Mouse (Mus musculus): Measurements from ENCODE around the gene Cdkn3.

DNA sequence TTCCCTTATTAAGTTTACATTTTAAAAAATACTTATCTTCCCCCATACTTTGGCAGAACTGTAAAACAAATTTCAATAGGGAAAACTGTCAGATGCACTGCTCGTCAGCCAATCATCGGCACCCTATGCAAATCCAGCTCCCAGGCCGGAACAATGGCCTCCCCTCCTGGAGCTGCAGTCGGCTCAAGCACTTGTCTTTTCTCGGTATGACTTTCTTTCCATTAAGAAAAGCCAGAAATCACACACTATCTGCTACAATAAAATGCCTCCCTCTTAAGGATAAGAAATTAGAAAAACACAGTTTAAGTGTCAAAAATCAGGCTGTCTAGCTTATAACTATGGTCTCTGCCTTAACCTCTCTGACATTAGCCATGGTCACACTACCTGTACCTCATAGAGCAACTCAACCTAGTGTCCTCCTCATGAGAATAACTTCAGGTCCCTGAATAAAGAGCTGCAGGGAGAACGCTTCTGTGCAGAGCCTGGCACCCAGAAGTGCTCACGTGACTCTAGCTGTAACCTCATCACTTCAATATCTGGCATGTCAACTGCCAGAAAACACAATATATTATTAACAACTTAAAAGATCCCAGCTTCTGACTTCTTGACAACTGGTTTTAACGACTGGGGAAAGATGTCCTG is 22.0 kb downstream of the Cdkn3 start:
- TF ChIP-seq CTCF (IDR thresholded peaks at IDR 0.05; ENCODE audit: control insufficient read depth, insufficient read depth, insufficient read length) (no peak), MYOG (IDR thresholded peaks at IDR 0.05; ENCODE audit: control insufficient read depth, extremely low read depth, insufficient read length) (no peak), MAX (IDR thresholded peaks at IDR 0.05) (no peak), CEBPB (IDR thresholded peaks at IDR 0.05; ENCODE audit: low read depth) (no peak), USF1 (IDR thresholded peaks at IDR 0.05; ENCODE audit: low read depth) (no peak), MYOD1 (IDR thresholded peaks at IDR 0.05; ENCODE audit: control insufficient read depth, insufficient read length, low read depth) (no peak), FOSL1 (IDR thresholded peaks at IDR 0.05; ENCODE audit: insufficient read depth, low read length, poor library complexity, severe bottlenecking) (no peak)

Data from C2C12 (cell line).